Mouse (Mus musculus): ENCODE data around the gene Esp3. TPM values are rescaled to one million over a fixed set of nuclear protein-coding genes. Genes with fewer than 3 reads are reported as not detected.
"Not testable (repeated sequence)": the region's sequence is repeated elsewhere in the genome, so short reads cannot be mapped to it uniquely, and the experiment has no call there.

The Esp3 gene
- polyA plus RNA-seq (2012; rRNA removed): not detected in 2 replicates

DNA sequence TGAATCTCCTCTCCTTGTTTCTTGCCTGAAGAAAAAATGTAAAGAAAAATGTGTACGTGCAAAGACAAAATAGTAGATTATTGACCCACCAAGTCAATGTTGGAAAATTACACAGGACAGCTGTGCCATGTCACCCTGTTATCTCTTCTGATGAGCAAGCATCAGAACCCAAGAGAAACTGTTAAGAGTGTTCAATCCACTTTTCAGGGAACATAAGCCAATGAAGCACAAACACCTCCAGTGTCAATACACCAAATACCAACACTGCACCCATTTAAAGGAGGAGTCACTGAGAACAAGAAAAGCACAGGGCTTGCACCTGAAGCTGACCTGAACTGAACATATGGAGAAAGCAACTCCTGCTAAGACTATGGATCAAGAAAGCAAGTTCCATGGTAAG lies at the start of gene Esp3:
Gene Esp3, plus strand, starts transcription at position 301 of the 400 bp plus-strand sequence.
- not testable (repeated sequence) for DNase-seq (ENCODE audit: low spot score)

DNA sequence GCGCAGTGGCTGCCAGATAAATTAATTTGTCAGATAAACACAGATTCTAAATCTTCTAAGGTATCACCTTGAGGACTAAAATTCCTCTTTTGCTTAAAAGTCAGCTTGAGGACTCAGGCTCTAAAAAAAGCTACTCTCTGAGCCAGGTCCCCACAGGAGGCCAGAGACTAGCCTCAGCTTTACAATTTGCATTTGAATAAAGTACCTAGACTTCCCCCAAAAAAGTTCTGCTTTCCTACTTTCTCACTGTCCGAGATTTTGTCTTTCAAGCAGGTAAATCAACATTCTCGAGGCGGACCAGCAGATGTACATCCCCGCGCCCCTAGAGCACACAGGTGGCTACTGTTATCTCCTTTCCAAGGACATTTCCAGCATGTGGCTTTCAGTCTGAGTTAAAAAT lies 48.0 kb upstream of the Esp3 start:
- not testable (repeated sequence) for DNase-seq (ENCODE audit: low spot score)

DNA sequence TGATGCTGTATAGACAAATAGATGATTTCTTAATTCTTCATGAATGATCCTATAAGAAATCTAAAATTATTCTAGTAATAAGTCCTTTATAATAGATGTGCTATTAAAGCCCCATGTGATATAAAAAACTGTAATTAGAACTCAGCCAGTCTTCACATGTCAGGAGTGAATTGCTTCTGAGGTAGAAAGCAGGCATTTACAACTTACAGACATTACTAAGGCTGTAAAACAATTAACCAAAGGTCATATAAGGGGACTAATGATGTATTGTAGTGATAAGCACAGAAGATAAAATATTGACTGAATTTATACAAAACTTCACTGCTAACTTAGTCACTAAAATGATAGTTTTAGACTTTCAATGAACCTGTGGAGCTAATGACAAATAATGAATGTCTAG lies 40.6 kb upstream of the Esp3 start:
- no peak for DNase-seq (ENCODE audit: low spot score)

DNA sequence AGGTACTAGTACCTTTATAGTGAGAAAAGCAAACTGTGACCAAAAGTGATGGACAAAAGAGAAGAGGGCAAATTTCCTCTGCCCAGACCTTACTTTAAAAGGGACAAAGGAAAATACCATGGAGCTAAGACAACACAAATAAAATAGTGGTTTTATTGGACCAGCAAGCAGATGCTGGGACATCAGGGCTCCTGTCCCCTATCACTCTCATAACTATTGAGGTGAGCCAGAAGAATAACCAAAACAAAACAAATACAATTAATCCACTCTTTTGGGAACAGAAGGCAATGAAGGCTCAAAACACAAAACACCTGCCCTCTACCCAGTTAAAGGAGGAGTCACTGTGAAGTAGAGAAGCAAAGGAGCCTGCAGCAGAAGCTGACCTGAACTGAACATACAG lies 33.6 kb upstream of the Esp3 start, which contains the start of gene Esp4:
Gene Esp4, plus strand, starts transcription at position 301 of the 400 bp plus-strand sequence.
- no peak for DNase-seq (ENCODE audit: low spot score)

DNA sequence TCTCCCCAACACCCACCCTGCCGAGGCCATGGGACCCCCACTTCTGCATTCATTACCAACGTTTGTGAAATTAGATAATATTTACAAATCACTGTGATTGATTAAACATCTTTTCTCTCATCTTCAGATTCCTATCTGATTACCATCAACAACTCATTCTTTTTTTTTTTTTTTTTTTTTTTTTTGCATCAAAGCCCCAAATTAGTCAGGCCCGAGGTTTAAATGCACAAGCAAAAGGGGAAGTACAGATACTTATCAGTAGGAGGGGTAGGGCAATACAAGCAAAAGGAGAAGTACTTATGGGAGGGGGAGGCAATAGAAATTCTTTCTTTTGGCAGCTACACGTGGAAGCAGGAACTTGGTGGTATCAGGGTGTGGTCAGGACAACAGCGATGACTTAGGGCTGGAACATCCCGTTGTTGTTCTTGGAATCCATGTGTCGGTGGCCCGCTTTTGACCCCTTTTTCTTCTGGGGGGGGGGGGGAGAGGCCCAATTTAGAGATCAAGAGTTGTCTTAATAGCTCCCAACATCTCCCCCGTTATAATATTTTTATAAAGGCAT lies 30.3 kb downstream of the Esp3 start:
- DNase-seq (ENCODE audit: low spot score): not testable (repeated sequence)

DNA sequence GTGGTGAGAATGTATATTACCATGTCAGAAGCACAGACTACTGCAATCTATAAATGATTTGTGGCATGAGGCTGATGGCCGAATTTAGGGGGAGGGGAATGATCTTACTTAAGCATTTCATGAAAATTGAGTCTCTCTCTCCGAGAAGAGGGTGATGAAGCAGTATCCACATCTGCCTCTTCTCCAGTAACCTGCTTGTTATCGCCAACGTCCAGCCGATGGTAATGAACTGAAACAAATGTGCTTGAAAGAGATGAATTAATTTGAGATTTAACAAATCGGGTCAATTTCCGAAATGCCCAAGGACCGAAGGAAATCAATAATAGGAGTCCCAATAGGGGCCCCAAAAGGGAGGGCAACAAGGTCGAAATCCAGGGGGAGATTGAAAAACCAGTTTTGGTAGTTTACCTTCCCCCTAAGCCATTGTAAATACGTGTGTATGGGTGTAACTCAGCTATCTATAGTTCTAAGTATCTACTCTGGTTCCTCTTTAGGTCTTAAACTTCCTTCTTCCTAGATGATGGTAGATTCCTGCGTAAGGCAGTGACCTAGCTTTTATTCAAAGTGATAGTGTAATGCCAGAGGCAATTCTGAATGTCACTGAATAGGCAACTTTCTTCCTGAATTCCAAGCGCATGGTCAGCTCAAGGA lies 31.4 kb downstream of the Esp3 start:
- DNase-seq (ENCODE audit: low spot score): not testable (repeated sequence)

Other genes starting within 250 kb of the Esp3 start
- not detected in 2 replicates for gene Esp8, start 112.1 kb upstream of the Esp3 start, polyA plus RNA-seq (2012; rRNA removed)
- gene Esp6, start 70.6 kb upstream of the Esp3 start, polyA plus RNA-seq (2012; rRNA removed): not detected in 2 replicates
- gene Esp4, start 33.5 kb upstream of the Esp3 start, polyA plus RNA-seq (2012; rRNA removed): not detected in 2 replicates
- gene Esp1, start 95.0 kb downstream of the Esp3 start, polyA plus RNA-seq (2012; rRNA removed): not detected in 2 replicates
- 0.18 TPM in 2 replicates for gene Crisp2, start 174.9 kb downstream of the Esp3 start, polyA plus RNA-seq (2012; rRNA removed)
- gene Rhag, start 179.1 kb downstream of the Esp3 start, polyA plus RNA-seq (2012; rRNA removed): not detected in 2 replicates
- gene 9130008F23Rik, start 248.5 kb downstream of the Esp3 start, polyA plus RNA-seq (2012; rRNA removed): 19.6 and 28.5 TPM in 2 replicates

Data from urinary bladder, adult 2 months (tissue).